Mouse (Mus musculus) megakaryocyte, embryonic 14.5 days (primary cell): ENCODE measurements around the gene Ackr1. TPM values are rescaled to one million over a fixed set of nuclear protein-coding genes. Genes with fewer than 3 reads are reported as not detected.

ENCODE experiments used
- H3K27me3 ChIP-seq: replicated peaks from 2 replicates; pipeline ENCODE3; 2012; ENCODE audit warnings: inconsistent platforms
- H3K36me3 ChIP-seq: replicated peaks from 2 replicates; pipeline ENCODE3; 2012; ENCODE audit warnings: low read length, inconsistent platforms, mixed read lengths
- H3K4me1 ChIP-seq: 2 replicates; pipeline ENCODE4 v1.6.1; 2012; ENCODE audit warnings: inconsistent platforms
- H3K4me3 ChIP-seq: replicated peaks from 2 replicates; pipeline ENCODE3; 2012; ENCODE audit warnings: moderate library complexity, mild to moderate bottlenecking, inconsistent platforms
- H3K9me3 ChIP-seq: 2 replicates; pipeline ENCODE4 v1.6.1; 2012; ENCODE audit warnings: inconsistent platforms
- FLI1 ChIP-seq: IDR thresholded peaks from 2 replicates; pipeline ENCODE4 v1.6.1; 2012; ENCODE audit warnings: low read length, inconsistent platforms, mixed read lengths
- GATA1 ChIP-seq: IDR thresholded peaks from 3 replicates; pipeline ENCODE4 v1.6.1; 2012; ENCODE audit warnings: mixed read lengths, low read length, inconsistent platforms, borderline replicate concordance
- polyA plus RNA-seq: library from polyadenylated mRNA; stranded (reverse); fragments of >175 nt; gene quantifications from 2 replicates; pipeline ENCODE4 v1.2.3, GENCODE M21; 2012; ENCODE audit warnings: low replicate concordance; ENCODE audit not compliant: insufficient read depth

Gene Ackr1
- polyA plus RNA-seq, 1 experiment: 1.4 TPM

DNA sequence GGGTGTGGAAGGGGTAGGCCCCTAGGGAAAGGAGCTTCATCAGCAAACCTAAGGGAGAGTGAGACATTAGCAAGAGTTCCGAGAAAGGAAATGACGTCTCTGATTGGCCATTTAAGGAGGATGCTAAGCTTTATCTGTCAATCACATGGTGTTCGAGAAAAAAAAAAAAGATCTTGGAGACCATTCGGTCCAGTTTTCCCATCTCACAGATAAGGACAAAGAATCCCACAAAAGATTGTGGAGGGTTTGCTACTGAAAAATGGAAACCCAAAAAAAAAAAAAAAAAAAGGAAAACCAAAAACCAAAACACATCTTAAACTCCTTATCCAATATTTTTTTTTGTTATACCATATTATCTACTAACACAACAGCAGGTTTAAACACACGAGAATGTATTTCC lies 15.6 kb upstream of the Ackr1 start:
- H3K27me3 ChIP-seq: peaks cover 22% of the 10 kb centered on the region
- peaks cover 22% of the 10 kb centered on the region for H3K4me1 ChIP-seq
- no peaks in the 10 kb centered on the region for H3K36me3 ChIP-seq
- TF ChIP-seq GATA1: no peak
- TF ChIP-seq FLI1: no peak
- no peak overlapping the region for H3K4me3 ChIP-seq
- no peaks in the 10 kb centered on the region for H3K9me3 ChIP-seq

DNA sequence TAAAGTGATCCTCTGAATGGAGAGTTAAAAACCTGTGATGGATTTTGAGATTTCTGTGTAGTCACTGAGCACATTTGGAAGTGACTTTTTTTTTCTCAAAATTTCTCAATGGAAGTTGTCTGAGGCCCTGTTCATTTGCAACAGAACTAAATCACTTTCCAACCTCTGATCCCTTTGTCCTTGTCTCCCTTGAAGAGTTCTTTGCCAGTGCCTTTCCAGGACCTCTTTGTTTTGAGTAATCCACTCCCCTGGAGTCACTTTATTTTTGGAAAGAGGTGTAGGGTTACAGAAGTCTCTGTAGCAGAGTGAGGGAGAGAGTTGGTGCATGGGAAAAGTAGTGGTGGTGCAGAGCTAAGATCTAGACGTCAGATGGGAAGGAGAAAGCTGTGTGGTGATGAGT lies 15.0 kb upstream of the Ackr1 start:
- H3K4me1 ChIP-seq: peaks cover 22% of the 10 kb centered on the region
- TF ChIP-seq FLI1 (no peak), GATA1 (no peak)
- H3K9me3 ChIP-seq: no peaks in the 10 kb centered on the region
- peaks cover 27% of the 10 kb centered on the region for H3K27me3 ChIP-seq
- no peak overlapping the region for H3K4me3 ChIP-seq
- no peaks in the 10 kb centered on the region for H3K36me3 ChIP-seq

DNA sequence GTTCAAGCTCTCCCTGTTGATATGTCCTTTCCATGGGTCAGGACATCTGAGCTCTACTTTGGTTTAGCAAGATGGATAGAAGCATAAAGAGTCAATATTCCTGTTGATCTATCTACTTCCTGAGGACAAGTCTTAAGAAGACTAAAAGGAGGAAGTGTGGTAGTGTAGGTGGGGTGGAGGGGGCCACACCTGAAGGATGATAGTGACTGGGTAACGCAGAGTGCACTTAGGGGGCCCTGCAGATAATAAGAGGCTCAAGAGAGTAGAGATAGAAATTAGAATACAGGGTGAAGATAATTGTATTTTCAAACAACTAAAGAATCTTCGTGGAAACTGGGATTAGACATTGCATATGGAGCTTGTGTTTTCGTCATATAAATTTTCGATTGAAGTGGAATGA lies 11.6 kb upstream of the Ackr1 start:
- H3K9me3 ChIP-seq: no peaks in the 10 kb centered on the region
- peaks cover 25% of the 10 kb centered on the region for H3K27me3 ChIP-seq
- H3K4me3 ChIP-seq: no peak overlapping the region
- TF ChIP-seq GATA1 (no peak), FLI1 (no peak)
- H3K4me1 ChIP-seq: peaks cover 15% of the 10 kb centered on the region
- H3K36me3 ChIP-seq: no peaks in the 10 kb centered on the region

DNA sequence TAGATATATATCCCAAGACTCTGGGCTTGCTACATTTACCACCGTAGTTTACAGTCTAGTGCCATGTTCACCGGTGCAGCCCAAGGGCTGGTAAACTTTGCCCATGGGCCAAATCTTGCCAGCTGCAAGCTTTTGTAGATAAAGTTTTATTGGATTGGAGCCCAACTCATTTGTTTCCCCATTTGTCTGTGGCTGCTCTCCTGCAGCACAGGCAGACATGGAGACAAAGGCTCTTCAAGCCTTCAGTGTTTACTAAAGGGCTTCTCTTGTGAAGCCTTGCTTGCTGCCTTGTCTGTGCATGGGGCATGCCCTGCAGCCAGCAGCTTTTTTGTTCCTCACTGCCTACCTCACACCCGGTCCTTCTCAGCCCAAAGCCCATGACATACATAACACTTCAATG lies 10.4 kb upstream of the Ackr1 start:
- Histone ChIP-seq H3K4me1 (peaks cover 15% of the 10 kb centered on the region), H3K4me3 (no peak overlapping the region), H3K36me3 (no peaks in the 10 kb centered on the region), H3K27me3 (peaks cover 24% of the 10 kb centered on the region), H3K9me3 (no peaks in the 10 kb centered on the region)
- TF ChIP-seq FLI1 (no peak), GATA1 (no peak)

DNA sequence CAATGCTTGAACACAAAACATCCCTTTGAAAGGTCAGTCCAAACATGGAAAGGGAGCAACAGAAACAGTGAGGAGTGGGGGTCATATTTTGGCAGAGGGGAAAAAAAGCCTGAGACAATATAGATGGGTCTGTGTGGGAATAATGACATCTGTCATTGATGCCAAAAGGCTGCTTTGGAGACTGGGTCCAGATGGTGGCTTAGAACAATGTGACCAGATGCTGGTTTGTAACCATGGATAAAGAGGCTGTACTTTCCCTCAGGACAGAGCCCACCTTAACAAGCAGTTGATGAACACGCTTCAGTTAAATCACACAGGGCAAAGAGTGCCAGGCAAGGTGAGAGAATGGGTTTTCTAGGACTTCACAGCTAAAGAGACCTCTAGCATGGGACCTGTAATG lies 8.9 kb upstream of the Ackr1 start:
- peaks cover 24% of the 10 kb centered on the region for H3K4me1 ChIP-seq
- TF ChIP-seq GATA1 (no peak), FLI1 (no peak)
- no peaks in the 10 kb centered on the region for H3K36me3 ChIP-seq
- no peaks in the 10 kb centered on the region for H3K9me3 ChIP-seq
- H3K4me3 ChIP-seq: no peak overlapping the region
- H3K27me3 ChIP-seq: peaks cover 20% of the 10 kb centered on the region

DNA sequence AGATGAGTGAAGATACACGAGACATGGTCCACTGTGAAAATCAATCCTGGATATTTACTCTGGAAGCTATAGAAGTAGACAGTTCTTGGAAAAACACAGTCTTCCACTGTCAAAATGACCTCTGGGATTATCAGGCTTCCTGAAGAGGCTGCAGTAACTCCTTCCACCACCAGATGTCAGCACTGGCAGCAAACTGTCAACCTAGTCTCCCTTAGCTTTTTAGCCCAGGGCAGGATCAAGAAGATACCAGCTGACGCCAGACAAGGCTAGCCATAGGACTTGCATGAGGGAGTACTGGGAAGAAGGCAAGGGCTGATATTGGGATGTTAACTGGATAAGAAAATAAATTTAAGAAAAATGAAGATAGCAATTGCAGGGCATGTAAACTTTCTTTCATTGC lies 6.0 kb upstream of the Ackr1 start:
- peaks cover 40% of the 10 kb centered on the region for H3K4me1 ChIP-seq

DNA sequence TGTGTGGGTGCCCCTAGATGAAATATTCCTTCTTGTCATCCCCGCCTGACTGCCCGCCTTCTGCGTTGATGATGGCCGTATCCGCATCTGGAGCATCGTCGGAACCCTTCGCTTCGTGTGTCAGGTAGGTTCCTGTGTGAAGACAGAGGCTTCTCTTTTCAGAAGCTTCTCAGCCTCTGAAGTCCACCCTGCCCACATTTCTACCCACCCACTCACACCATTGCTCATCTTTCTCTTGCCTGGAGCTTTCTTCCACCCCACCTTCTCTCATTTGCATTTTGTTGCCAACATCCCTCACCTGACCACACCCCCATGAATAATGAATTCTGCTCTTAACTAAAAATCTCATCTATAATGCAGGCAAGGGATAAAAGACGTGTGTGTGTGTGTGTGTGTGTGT lies 3.5 kb upstream of the Ackr1 start:
- Histone ChIP-seq H3K4me3 (no peak overlapping the region), H3K27me3 (peaks cover 2% of the 10 kb centered on the region), H3K9me3 (no peaks in the 10 kb centered on the region), H3K4me1 (peaks cover 65% of the 10 kb centered on the region), H3K36me3 (peaks cover 5% of the 10 kb centered on the region)
- TF ChIP-seq GATA1 (no peak), FLI1 (no peak)

More for the DNA sequence above, 6.0 kb upstream of the Ackr1 start:
- Histone ChIP-seq H3K9me3 (no peaks in the 10 kb centered on the region), H3K36me3 (no peaks in the 10 kb centered on the region), H3K4me3 (no peak overlapping the region), H3K27me3 (peaks cover 8% of the 10 kb centered on the region)
- TF ChIP-seq GATA1 (no peak), FLI1 (no peak)

DNA sequence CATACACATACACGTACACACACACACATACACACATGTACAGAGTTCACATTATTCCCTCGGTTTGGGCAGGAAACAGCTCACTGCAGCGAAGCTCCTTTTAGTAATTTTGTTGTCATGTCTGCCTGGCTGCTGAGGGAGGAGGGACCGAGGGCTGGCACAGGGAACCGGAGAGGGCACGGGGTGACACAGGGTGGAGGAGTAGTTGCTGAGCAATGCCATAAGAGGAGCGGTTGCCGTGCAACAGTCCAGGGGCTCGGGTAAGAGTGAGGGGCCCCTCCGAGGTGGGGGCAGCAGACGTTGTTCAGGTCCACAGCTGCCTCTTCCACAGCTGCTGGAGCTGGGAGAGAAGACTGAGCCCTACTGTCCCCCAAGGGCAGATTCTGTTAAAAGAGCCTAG lies 2.4 kb upstream of the Ackr1 start:
- Histone ChIP-seq H3K4me1 (peaks cover 76% of the 10 kb centered on the region), H3K36me3 (peaks cover 7% of the 10 kb centered on the region), H3K4me3 (no peak overlapping the region), H3K9me3 (no peaks in the 10 kb centered on the region), H3K27me3 (peaks cover 2% of the 10 kb centered on the region)
- TF ChIP-seq FLI1: no peak
- TF ChIP-seq GATA1: no peak

DNA sequence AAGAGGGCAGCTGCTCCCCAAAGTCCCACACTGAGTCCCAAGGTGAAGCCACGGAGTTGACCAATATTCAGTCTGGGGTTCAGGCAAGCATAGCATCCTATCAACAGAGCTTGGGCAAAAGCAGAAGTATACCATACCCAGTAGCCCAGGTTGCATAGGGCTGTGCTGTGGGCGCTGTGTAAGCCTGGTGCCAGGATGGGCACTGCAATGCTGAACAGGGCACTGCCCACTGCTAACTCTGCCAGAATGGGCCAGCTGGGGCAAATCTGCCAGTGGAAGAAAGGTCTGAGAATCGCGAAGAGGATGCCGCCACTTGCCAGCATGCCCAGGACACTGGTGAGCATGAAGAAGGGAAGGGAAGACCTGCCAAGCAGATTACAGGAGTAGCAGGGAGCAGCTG lies 1.1 kb downstream of the Ackr1 start:
- H3K27me3 ChIP-seq: no peaks in the 10 kb centered on the region
- peaks cover 11% of the 10 kb centered on the region for H3K36me3 ChIP-seq
- peaks cover 91% of the 10 kb centered on the region for H3K4me1 ChIP-seq
- no peaks in the 10 kb centered on the region for H3K9me3 ChIP-seq
- peak overlapping the region; percentile 93 for H3K4me3 ChIP-seq
- TF ChIP-seq GATA1 (no peak), FLI1 (no peak)

DNA sequence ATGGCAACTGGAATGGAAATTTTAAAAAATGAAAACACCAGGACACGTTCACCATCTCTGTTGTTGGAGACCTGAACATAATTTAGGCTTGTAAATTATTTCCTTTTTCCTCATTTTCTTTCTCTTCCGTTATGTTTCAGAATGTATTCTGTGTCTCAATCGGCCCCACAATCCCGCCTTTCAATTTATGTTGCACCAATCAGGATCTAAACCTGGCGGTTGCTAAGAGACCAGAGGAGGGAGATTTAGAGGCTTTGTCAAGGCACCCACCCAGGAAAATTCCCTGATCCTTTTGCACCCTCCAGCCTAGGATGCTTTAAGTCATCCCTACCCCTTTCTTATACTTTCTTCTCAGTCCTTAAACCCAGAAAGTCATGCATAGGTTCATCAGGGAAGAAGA lies 3.8 kb downstream of the Ackr1 start:
- Histone ChIP-seq H3K9me3 (no peaks in the 10 kb centered on the region), H3K4me1 (peaks cover 98% of the 10 kb centered on the region), H3K4me3 (peak overlapping the region; percentile 93), H3K36me3 (peaks cover 25% of the 10 kb centered on the region), H3K27me3 (no peaks in the 10 kb centered on the region)
- TF ChIP-seq GATA1 (no peak), FLI1 (no peak)

DNA sequence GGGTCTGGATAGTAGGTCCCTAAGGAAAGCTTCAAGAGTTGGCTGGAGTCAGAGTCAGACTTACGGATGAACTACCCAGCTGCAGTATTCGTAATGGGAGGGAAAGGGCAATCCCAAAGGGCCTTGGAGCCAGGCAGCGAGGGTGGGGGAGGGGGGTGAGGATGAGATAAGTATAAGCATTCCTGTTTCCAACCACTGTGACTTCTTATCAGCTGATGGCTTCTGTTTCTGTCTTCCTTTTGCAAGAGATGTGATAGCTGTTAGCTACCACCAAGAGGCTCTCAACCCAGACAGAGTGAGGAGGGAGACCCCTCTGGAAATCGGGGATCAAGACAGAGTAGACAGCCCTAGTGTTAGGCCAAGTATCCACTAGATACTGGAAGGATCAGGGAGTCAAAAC lies 4.4 kb downstream of the Ackr1 start:
- Histone ChIP-seq H3K27me3 (no peaks in the 10 kb centered on the region), H3K4me3 (peak overlapping the region; percentile 84), H3K36me3 (peaks cover 25% of the 10 kb centered on the region), H3K9me3 (no peaks in the 10 kb centered on the region), H3K4me1 (peaks cover 97% of the 10 kb centered on the region)
- TF ChIP-seq GATA1: no peak; the same call in 2 of the 3 replicates
- TF ChIP-seq FLI1: no peak
